Mouse (Mus musculus): Measurements from ENCODE around the gene Hoxc8. TPM values are rescaled to one million over a fixed set of nuclear protein-coding genes. Genes with fewer than 3 reads are reported as not detected.
A peak's percentile ranks its signal among the peaks of the same experiment; 100 is the strongest.

The Hoxc8 gene
- total RNA-seq, 2 experiments from 2014 or later, result 1.5 to 2.0 TPM

DNA sequence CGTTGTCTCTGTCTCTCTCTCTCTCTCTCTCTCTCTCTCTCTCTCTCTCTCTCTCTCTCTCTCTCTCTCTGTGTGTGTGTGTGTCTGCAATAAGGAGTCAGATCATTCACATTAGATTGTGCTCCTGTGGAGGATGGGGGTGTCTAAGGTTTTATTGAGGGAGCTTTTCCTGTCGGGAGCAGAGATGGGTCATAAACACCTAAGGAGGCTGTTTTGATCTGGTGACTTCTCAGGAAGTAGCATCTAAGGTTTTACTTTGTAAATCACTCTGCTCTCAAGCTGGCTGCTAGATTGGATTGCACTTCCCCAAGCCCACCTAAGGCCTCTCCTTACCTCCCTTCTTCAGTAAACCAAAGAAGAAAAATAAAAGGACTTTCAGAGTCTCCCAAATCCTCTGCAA is 33.7 kb downstream of the Hoxc8 start:
- DNase-seq, result no peak
- intact Hi-C loops (cut with DNase I), result loop anchor here (5.0 kb wide), 1 partner anchor 43 kb away; no protein-coding TSS in a partner anchor

DNA sequence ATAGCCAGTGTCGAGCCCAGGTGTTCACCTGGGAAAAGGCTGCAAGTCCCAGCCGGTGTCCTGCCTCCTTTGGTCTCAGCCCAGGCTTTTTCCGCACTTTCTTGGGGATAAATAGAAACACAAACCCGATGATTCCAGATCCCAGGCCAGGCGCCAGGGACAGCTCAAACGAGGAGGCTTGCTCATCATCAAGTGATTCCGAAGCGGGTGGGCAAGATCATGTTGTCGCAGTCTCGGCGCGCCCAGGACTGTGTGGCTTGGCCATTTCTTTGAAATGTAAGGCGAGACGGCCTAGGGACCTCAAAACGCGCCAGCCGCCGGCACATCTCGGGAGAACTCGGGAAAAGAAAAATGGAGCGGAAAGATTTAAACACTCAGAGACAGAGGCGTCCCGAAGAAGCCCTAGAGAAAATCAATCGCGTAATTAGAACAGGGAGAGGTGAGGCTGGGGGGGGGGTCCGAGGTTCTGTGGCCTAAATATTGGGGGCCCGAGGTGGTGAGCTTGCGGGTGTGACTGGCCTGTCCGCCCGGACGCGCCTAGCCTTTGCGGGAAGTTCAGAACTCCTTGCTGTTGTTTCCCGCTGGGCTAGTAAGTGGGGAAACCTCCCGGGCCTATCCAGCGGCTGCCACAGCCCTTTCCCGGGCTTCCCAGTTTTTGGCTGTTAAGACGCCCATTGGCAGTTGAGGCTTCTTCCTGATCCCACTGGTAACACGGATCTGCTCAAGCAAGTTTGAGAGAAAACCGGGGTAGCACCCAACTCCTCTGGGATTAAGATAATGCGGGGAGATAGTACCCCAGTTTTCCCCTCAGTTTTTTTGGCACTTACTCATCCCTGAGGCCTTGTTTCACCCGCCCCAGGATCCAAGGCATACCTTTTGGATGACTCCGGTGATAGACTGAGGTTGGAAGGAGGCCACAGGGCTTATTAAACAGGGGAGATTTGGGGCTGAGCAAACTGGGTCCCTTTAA is 37.1 kb downstream of the Hoxc8 start:
- intact Hi-C loops (cut with DNase I), result no loop called here
- peak; percentile 51 to 64 for DNase-seq

DNA sequence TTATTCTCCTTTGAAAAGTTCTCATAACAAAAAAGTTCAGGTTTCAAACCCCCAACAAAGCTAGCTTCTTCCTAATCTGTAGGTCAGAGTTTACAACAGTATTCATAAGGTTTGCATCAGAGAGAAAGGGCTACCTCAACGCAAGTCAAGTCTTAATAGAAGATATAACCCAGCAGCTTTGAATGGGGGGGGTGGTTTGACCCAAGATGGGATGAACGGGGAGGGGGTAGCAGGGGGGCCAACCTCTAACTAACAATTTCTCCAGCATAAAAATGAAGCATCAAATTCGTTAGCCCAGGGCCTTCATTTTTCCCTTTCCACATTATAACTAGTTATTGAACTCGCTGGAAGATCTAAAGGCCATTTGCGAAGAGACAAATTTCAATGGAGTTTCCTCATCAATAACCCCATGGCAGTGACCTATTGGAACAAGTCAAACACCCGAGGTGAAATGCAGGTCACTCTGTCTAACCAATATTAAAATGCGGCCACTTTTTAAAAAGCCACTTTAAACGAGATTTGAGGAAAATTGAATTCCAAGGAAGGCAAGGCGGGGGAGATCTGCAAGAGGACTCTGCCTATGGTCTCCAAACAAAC is 38.6 kb downstream of the Hoxc8 start:
- intact Hi-C loops (cut with DNase I), result no loop called here
- no peak for DNase-seq

DNA sequence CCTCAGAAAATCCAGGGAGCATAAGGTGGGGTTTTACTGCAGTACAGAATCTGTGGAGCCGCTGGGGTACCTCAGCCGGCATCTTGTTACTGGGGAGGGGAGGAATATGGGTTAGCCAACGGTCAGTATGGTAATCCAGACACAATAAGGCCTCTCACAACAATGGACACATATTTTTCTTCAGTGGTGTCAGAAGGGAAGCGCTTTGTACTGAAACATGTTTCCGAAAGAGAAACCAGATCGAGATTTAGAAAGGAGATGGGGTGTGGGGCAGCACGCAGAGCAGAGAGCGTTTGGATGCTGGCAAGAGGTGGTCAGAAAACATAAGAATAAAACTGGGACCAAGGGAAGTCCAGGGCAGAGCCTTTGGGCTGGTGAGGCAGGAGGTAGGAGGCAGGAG is 39.7 kb downstream of the Hoxc8 start:
- no peak for DNase-seq
- intact Hi-C loops (cut with DNase I), result no loop called here

DNA sequence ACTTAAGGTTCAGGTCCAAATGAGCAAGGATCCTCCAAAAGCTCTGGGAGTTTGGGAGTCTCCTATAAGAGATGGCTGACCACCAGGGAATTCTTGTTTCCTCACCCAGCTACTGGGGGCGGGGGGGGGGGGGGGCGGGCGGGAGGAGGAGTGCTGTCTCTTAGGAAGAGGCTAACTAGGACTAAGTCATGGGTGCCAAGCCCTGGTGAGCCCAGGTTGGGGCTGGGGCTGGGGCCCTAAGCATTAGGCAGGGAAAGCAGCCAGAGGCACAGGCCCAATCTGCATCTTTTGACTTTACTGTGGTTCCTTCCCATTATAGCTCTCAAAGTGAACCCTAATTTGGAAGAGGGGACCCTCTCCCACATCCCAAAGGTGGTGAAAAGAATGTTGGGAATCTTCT is 41.8 kb downstream of the Hoxc8 start:
- intact Hi-C loops (cut with DNase I), result no loop called here
- DNase-seq, result no peak

DNA sequence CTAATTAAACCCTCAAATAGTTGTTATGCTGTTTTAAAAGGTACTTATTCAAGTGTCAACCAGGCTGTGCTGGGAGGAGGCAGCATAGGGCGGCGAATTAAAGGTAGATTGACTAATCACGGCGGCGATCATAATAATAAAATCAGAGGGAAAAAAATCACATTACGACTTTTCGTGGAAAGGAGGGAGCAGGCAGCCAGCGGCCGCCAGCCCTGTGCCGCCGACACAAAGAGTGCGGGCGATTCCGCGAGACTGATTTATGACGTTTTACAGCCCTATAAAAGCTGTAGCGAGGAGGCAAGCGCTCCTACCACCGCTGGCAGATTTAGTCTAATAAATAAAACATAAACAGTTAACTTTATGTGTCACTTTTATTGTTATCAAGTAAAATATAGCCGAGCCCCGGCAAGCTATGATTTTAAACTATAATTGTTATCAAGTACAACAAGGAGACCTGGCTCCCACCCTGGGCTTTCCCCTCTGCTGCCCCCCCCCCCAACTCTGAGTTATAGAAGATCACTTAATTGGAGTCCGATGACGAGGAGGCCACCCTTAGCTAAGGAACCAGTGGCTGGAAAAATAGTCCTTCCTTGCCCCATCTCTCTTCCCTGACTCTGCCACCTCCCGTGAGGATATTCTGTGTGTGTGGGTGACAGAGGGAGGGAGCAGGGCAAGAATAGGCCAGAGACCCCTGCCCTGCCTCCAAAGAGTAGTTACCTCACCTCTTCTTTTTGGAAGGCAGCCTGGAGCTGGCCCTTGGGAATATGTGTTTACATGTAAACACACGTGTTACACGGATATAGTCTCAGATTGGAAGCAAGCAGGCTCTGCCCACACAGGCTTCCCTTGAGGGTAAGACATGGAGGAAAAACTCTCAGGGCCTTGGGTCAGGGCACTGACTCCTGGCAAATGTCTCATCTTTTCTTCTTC is 42.5 kb downstream of the Hoxc8 start:
- DNase-seq, result no peak
- intact Hi-C loops (cut with DNase I), result no loop called here

DNA sequence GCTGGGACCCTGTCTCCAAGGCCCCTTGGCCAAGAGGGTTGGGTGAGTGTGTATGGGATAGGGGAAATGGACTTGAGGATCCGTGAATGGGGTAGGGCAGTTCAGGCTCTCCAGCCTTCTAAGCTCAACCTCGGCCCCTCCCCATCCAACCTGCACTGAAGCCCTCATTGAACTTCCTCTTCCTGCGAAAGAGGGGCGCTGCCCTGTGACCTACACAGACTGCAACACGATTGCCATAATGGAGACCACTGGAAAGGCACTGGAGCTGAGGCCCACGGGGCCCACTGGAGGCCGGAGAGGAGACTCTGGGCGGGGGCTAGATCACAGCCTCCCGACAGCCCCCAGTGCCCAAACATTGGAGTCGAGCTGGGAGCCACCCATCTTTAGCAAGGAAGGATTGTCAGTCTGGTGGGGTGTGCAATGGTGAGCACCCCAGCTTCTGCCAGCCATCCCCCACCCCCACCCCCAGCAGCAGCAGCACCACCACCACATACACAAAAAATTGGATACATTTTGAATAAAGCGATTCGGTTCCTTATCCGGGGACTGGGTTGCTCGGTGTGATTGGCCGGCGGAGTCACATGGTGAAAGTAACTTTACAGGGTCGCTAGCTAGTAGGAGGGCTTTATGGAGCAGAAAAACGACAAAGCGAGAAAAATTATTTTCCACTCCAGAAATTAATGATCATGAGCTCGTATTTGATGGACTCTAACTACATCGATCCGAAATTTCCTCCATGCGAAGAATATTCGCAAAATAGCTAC is 43.8 kb downstream of the Hoxc8 start:
- no peak for DNase-seq
- intact Hi-C loops (cut with DNase I), result no loop called here

DNA sequence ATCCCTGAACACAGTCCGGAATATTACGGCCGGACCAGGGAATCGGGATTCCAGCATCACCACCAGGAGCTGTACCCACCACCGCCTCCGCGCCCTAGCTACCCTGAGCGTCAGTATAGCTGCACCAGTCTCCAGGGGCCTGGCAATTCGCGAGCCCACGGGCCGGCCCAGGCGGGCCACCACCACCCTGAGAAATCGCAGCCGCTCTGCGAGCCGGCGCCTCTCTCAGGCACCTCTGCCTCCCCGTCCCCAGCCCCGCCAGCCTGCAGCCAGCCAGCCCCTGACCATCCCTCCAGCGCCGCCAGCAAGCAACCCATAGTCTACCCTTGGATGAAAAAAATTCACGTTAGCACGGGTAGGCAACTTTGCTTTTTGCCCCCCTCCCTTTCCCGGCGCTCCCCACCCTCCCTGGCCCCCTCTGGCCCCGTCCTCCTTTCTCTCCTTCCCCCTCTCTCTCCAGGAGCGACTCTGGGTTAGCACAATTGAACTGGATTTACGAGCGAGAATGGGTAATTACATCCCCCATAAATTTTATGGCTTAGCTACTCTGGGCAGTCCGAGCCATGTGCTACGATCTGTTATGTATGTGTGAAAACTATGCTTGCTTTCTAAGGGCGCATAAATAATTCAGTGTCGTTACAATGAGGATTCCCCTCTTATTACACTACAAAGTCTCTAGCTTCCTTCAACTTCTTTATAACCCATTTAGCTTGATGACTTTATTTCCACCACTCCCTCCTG is 44.6 kb downstream of the Hoxc8 start:
- no peak for DNase-seq

DNA sequence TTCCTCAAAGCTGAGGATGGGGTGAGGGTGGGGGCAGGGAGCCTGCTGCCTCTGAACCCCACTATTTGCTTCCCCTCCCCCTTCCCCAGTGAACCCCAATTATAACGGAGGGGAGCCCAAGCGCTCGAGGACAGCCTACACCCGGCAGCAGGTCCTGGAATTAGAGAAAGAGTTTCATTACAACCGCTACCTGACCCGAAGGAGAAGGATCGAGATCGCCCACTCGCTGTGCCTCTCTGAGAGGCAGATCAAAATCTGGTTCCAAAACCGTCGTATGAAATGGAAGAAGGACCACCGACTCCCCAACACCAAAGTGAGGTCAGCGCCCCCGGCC is 45.1 kb downstream of the Hoxc8 start:
- DNase-seq, result no peak
- intact Hi-C loops (cut with DNase I), result no loop called here

More for the DNA sequence above, 44.6 kb downstream of the Hoxc8 start:
- intact Hi-C loops (cut with DNase I), result no loop called here

DNA sequence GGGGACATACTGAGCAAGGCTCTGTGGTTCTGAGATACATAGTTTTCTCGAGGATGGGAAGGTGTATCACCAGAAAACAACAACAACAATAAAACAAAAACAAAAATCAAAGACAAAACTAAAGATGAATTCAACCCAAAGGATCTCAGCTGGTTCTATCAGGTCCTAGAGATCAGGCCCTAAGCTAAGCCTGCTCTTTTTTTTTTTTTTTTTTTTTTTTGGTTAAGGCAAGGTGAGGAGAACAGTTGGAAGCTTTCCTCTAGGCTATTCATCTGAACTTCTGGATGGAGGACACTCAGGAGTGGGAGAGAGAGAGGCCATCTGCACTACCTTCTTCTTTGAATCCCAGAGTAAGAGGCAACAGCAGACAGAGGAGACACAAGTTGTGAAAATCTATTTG is 47.2 kb downstream of the Hoxc8 start:
- intact Hi-C loops (cut with DNase I), result no loop called here
- no peak for DNase-seq

DNA sequence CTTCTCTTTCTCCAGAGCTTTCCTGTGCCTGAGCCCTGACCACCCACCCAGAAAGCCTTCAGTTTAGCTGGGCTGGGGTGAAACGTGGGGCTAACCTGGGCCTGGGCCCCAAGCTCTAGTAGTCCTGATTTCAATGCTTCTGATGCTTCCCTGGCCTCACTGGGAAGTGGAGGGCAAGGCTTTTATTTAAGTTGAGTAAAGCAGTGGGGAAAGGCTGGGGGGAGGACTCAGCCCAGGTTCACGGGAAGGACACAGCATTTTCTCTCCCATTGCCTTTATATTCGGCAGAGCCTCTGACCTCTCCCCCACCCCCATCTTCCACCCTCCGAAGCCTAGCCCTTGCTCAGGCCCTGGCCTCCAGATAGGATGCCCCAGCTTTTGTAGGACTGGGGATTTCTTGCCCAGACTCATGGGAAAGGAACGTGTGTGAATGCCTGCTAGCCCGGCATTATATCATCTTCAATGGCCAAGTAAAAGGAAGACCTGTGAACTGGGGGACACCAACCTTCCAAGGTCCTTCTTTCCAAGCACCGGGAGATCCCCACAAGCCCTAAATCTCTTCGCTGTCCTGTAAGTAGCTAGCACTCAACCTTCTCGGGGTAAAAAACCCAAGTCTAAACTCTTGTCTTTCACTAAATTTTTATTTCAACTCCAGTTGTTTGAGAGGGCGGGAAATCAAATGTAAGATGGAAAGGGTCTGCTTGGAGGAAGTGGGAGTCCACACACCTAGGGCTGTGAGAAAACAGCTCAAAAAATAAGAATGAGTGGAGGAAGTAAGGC is 48.5 kb downstream of the Hoxc8 start:
- no peak for DNase-seq
- intact Hi-C loops (cut with DNase I), result no loop called here

DNA sequence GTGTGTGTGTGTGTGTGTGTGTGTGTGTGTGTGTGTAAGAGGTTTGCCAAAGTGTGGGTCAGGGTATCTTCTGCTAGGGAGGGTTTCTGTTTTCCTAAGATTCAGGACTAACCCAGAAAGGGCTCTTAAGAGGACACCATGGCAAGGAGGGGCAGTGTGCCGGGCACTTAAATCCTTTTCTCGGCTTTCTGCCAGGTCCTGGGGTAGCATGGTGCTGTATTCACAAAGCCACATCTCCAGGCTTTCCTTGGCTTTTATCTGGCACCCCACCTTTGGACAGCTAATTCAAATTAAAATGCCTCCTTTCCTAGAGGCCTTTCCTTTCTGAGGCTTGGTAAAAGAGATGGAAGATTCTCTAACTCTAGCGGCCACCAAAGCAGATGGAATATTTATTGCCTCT is 49.2 kb downstream of the Hoxc8 start:
- no peak for DNase-seq
- intact Hi-C loops (cut with DNase I), result no loop called here

DNA sequence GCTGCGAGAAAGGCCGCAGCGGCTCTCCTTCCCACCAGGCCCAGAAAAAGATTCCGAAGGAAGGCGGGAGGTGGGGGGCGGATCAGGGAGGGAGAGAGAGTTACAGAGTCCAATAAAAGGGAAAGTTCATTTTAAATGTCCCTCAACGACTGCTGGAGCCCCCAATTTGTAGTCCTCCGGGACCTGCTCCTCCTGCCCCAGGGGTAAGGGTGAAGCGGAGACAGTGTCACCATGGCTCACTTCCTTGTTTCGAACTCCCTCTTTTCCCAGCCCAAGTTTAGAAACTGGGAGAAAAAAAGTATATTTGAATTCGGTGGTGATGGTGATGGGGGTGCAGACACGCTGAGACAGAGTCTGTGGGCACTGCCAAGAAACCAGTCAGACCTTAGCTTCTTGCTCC is 50.2 kb downstream of the Hoxc8 start:
- no peak for DNase-seq
- intact Hi-C loops (cut with DNase I), result no loop called here

DNA sequence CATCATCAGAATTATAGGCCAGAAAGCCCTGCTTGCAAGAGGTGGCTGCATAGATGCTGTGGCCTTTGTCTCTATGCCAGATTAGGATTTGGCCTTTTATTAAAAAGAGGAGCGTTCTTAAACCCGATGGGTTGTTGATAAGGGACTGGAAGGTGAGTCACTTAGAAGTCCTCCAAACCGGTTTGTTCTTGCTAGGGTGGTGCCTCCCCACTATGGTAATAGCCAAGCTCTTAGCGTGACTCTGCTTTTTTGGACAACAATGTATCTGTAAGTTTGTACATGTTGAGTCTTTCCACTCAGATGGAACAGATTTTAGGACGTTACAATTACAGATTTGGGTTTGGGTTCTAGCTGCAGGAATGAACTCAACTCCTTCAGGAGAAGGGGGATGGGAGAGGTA is 51.2 kb downstream of the Hoxc8 start:
- intact Hi-C loops (cut with DNase I), result no loop called here
- DNase-seq, result no peak

DNA sequence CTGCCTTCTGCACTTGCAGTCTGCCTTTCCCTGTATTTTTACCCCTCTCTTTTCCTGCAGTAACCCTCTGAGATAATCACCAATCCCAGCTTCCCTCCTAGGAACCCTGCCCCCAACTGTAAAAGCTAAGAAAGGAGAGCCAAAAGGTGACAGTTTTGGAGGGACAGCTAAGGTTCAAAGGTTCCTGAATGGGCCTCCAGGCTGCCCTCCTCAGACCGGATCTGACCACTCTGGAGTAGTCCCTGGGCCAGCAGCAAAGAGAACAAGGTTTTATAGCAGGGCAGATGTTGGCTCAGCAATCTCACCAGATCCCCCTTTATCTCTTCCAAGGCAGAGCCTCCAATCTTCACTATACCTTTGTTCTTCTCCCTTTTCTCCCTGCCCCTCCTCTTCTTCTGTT is 51.8 kb downstream of the Hoxc8 start:
- DNase-seq, result no peak
- intact Hi-C loops (cut with DNase I), result no loop called here
